Comparison of ENCODE assay signal across 9 mouse cellular contexts in genomic region chr9:21869290-21869689, GRCm38 (mm10). TPM values are rescaled to one million over a fixed set of nuclear protein-coding genes. Genes with fewer than 3 reads are reported as not detected.
DNase-seq lines count a peak whose midpoint lies in the region; ATAC-seq and TF ChIP-seq lines count a peak whose summit lies in the region.
"Not testable (repeated sequence)": the region's sequence is repeated elsewhere in the genome, so short reads cannot be mapped to it uniquely, and the experiment has no call there.
"Had no signal": no experiment of that assay in that cellular context is flagged by ENCODE, and none has a peak within 500 bp of the region (broad histone marks: within the 10 kb centered on the region; RNA-seq: fewer than 3 reads in every experiment).

No protein-coding gene starts in this region.

- H3K4me2 ChIP-seq in stomach, postnatal 0 days (replicated peaks; ENCODE audit: low read depth) = not testable (repeated sequence)

- not testable (repeated sequence) for H3K36me3 ChIP-seq in stomach, postnatal 0 days (ENCODE audit: control insufficient read depth, insufficient read depth, low read length)

- WGBS in stomach, postnatal 0 days = 56% methylated on average over 7 of the region's 7 CpGs

- not testable (repeated sequence) for H3K4me1 ChIP-seq in stomach, postnatal 0 days (replicated peaks; ENCODE audit: control insufficient read depth, insufficient read depth)

- not testable (repeated sequence) for H3K27me3 ChIP-seq in stomach, postnatal 0 days (ENCODE audit: control insufficient read depth, insufficient read depth, low read length)

- peak; percentile 47 for TF ChIP-seq CTCF in left cerebral cortex, adult 2 months (IDR thresholded peaks at IDR 0.05)
- peak; percentile 66 for TF ChIP-seq CTCF in stomach, postnatal 0 days (IDR thresholded peaks at IDR 0.05; ENCODE audit: low read depth)

- not testable (repeated sequence) for H3K27ac ChIP-seq in left cerebral cortex, adult 2 months; stomach, postnatal 0 days (replicated peaks)

- H3K9ac ChIP-seq in stomach, postnatal 0 days (ENCODE audit: low read length) = not testable (repeated sequence)

- H3K9me3 ChIP-seq in stomach, postnatal 0 days (ENCODE audit: control insufficient read depth, low read length) = not testable (repeated sequence)

- TF ChIP-seq EP300 in stomach, postnatal 0 days (optimal IDR thresholded peaks at IDR 0.05) = not testable (repeated sequence)

- not testable (repeated sequence) for H3K4me3 ChIP-seq in left cerebral cortex, adult 2 months; stomach, postnatal 0 days (ENCODE audit: low read depth, low read length)

- intact Hi-C loops in left cerebral cortex, adult 2 months (cut with DNase I) = not testable (repeated sequence)

- peak; percentile 24 for DNase-seq in 3134 (ENCODE audit: extremely low read depth, insufficient read length, low spot score)
- DNase-seq in adrenal gland, adult 2 months = peak; percentile 77
- peak; percentile 74 to 79 for DNase-seq in cerebellum, postnatal 10 days
- peak; percentile 56 for DNase-seq in gastrocnemius, postnatal 25 days
- DNase-seq in kidney, adult 18-20 months = peak; percentile 73
- DNase-seq in left cerebral cortex, adult 2 months (ENCODE audit: extremely low spot score in 1 of 2, low spot score in 2 of 2) = peak; percentile 45
- peak; percentile 88 for DNase-seq in lung, postnatal 36 days
- not testable (repeated sequence) for DNase-seq in stomach, postnatal 0 days (ENCODE audit: low spot score)

- not testable (repeated sequence) for ATAC-seq in stomach, postnatal 0 days (ENCODE audit: low FRiP score, low TSS enrichment)

RNA-seq across cellular contexts. Expression of gene Dock6, which starts 16.9 kb away (rescaled TPM):
- 10 to 100 TPM; 32.9 to 37.0 TPM for total RNA-seq in adrenal gland, adult 2 months (2021)
- polyA plus RNA-seq in adrenal gland, adult 2 months (2012; rRNA removed) = 76.6 and 91.2 TPM in 2 replicates
- total RNA-seq in gastrocnemius, postnatal 25 days (2021) = 10 to 100 TPM; 10.7 to 14.7 TPM
- 10 to 100 TPM; 15.8 to 18.1 TPM for total RNA-seq in left cerebral cortex, adult 2 months (2021)
- polyA plus RNA-seq in stomach, postnatal 0 days (2015; fragmentation: Nextera tagmentation; extraction: Ambion mirVana) = 13.5 and 14.1 TPM in 2 replicates

RNA-seq across cellular contexts. Expression of gene Angptl8, which starts 34.0 kb away (rescaled TPM):
- 1 to 10 TPM; 8.1 to 8.7 TPM for total RNA-seq in adrenal gland, adult 2 months (2021)
- polyA plus RNA-seq in adrenal gland, adult 2 months (2012; rRNA removed) = 26.5 and 55.8 TPM in 2 replicates
- total RNA-seq in gastrocnemius, postnatal 25 days (2021) = under 1 TPM in 1 of 2 experiments, not detected in 1; 0.43 TPM
- total RNA-seq in left cerebral cortex, adult 2 months (2021) = not detected
- 2.1 and 2.2 TPM in 2 replicates for polyA plus RNA-seq in stomach, postnatal 0 days (2015; fragmentation: Nextera tagmentation; extraction: Ambion mirVana)
- total RNA-seq: megakaryocyte-erythroid progenitor cell, adult 5-6 weeks had no signal

RNA-seq across cellular contexts. Expression of gene Rab3d, which starts 48.7 kb away (rescaled TPM):
- 10 to 100 TPM; 48.3 to 52.2 TPM for total RNA-seq in adrenal gland, adult 2 months (2021)
- 75.9 and 84.8 TPM in 2 replicates for polyA plus RNA-seq in adrenal gland, adult 2 months (2012; rRNA removed)
- total RNA-seq in gastrocnemius, postnatal 25 days (2021) = 1 to 10 TPM; 3.4 to 6.0 TPM
- 10 to 100 TPM; 10.9 to 15.7 TPM for total RNA-seq in left cerebral cortex, adult 2 months (2021)
- 130 and 137 TPM in 2 replicates for polyA plus RNA-seq in stomach, postnatal 0 days (2015; fragmentation: Nextera tagmentation; extraction: Ambion mirVana)

RNA-seq across cellular contexts. Expression of gene Ccdc159, which starts 58.0 kb away (rescaled TPM):
- 10 to 100 TPM in 1 of 2 experiments, 1 to 10 TPM in 1; 9.4 to 10.5 TPM for total RNA-seq in adrenal gland, adult 2 months (2021)
- polyA plus RNA-seq in adrenal gland, adult 2 months (2012; rRNA removed) = 17.3 and 24.5 TPM in 2 replicates
- under 1 TPM; 0.38 to 0.51 TPM for total RNA-seq in gastrocnemius, postnatal 25 days (2021)
- total RNA-seq in left cerebral cortex, adult 2 months (2021) = 10 to 100 TPM; 18.2 to 18.9 TPM
- 1.1 and 1.9 TPM in 2 replicates for polyA plus RNA-seq in stomach, postnatal 0 days (2015; fragmentation: Nextera tagmentation; extraction: Ambion mirVana)
- total RNA-seq: megakaryocyte-erythroid progenitor cell, adult 5-6 weeks had no signal

RNA-seq across cellular contexts. Expression of gene Tmem205, which starts 58.1 kb away (rescaled TPM):
- 100 to 1,000 TPM; 381 to 452 TPM for total RNA-seq in adrenal gland, adult 2 months (2021)
- polyA plus RNA-seq in adrenal gland, adult 2 months (2012; rRNA removed) = 1,222 and 1,525 TPM in 2 replicates
- 10 to 100 TPM in 1 of 2 experiments, 1 to 10 TPM in 1; 8.6 to 14.6 TPM for total RNA-seq in gastrocnemius, postnatal 25 days (2021)
- total RNA-seq in left cerebral cortex, adult 2 months (2021) = 10 to 100 TPM; 31.4 to 35.5 TPM
- 95.0 and 95.7 TPM in 2 replicates for polyA plus RNA-seq in stomach, postnatal 0 days (2015; fragmentation: Nextera tagmentation; extraction: Ambion mirVana)

Comparison
In these comparisons a context has a peak if more than half of its experiments do, and no peak if none do; other contexts are left out.
1. RNA of gene Angptl8, which starts 34.0 kb away (total RNA-seq): 8.1 to 8.7 TPM in adrenal gland, adult 2 months; 0.43 TPM in gastrocnemius, postnatal 25 days and not detected in left cerebral cortex, adult 2 months; every median in the first group is over 4 times any median in the second.